Mouse (Mus musculus): ENCODE data around the gene Pitpna.
A peak's percentile ranks its signal among the peaks of the same experiment; 100 is the strongest.

The Pitpna gene

DNA sequence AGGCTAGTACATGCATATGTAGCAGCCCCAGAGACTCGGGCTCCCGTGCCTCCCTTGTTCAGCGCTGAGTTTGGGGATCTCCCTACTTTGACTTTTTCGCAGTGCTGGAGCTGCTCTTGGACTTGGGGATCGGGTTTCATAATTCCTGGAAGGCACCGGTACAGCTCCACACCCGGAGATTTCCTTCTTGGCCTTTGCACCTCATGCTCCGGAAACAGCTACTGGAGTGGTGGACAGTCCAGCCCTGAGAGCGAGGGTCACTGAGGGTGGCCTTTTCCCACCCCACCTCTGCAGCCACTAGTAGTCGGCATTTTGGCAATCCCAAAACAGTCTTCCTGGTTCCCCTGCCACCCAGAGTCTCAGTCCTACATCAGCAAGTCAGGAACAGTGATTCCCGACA lies 47.4 kb downstream of the Pitpna start:
- DNase-seq: peak in 1 of 2 experiments; percentile 69

DNA sequence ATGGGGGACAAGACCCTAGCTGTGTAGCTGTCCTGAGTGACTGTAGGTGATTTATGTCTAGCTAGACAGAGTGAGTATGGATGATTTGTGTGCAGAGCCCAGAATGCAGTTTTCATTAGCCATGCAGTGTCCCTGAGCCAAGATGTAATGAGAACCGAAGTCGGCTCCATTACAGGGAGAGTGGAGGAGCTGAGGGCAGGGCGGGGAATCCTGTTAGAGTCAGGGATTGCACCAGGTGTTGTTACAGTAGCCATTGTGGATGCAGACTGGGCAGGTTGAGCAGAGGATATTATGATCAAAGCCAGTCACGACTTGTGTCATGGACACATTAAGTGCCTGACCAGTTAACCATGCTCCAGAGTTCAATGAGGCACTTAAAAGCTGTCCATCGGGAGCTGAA lies 55.4 kb downstream of the Pitpna start:
- no peak for DNase-seq

DNA sequence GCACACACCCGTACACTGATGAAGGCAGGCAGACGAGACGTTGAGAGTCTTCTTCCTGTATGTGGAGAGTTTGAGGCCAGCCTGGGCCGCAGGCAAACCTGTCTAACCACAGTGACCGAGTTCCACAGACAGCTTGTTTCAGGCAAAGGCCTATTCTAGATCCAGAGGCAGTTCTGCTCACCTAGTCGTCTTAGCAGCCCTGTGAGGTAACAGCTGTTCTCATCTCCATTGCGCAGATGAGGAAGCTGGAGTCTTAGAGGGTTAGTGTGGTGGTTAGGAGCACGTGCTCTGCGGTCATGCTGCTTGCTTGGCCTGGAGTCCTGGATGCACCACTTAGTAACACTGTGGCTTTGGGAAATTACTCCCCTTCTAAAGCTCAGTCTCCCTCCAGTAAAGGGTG lies 56.8 kb downstream of the Pitpna start:
- no peak for DNase-seq

DNA sequence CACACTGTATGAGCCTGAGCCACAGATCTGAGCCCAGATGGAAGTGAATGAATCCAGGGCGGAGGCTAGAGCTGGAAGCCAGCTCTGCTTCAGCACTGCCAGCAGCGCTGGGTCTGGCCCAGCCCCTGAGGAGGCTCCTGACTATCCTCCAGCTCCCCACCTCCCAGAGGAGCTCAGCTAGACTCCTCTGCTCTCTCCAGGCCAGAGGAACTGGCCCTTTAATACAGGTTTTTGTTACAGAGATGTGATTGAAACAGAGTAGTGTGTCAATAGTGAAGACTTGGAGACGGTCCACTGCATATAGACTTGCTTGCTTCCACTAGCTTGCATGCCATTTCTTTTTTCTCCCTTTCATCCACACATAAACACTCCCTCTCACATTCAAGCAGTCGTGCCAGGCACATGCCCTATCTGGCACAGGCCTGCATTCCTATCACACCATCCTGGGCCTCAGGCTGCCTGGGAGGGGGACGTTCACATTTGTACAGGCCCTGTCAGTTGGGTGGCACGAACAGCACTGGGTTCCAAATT lies 59.8 kb downstream of the Pitpna start:
- peak; percentile 43 to 56 for DNase-seq

DNA sequence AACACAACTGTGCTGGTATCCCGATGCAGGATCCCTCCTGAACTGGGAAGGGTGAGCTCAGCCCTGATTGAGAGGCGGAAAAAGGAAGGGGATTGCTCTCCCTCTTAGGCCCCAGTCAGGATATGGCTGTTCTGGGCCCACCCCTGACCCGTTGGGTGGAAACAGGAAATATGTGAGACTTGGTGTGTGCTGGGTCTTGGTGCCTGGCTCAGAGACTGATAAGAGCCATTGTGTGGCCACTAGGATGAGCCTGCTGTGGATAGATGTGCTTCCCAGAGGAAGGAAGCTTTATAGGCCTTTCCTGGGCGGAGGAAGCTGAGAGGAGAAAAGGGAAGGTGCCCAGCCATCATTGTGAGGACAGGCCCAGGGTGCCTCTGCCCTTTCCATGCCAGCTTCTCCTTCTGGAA lies 61.3 kb downstream of the Pitpna start:
- DNase-seq: peak; percentile 70 to 80

DNA sequence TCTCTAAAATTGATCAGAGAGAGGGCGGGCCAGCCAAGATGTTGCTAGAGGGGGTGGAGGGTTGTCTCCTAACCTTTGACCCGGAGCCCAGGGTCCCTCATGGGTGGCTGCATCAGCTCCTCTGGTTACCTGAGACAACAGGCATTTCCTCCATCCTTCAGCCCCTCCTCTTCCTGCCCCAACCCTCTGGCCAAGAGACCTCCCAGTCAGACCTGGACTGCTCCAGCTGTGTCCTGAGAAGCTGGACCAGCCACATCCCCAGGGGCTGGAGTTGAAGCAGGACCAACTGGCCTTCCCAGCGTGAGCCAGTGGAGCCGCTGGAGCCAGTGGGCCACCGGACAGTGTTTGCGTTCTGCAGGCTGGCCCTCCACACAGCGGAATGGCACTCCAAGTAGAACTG lies 62.4 kb downstream of the Pitpna start, which contains the start of gene Myo1c:
TSS of gene Myo1c (plus strand) at position 194 of the 400 bp plus-strand sequence.
- DNase-seq: peak in 1 of 2 experiments; percentile 42

DNA sequence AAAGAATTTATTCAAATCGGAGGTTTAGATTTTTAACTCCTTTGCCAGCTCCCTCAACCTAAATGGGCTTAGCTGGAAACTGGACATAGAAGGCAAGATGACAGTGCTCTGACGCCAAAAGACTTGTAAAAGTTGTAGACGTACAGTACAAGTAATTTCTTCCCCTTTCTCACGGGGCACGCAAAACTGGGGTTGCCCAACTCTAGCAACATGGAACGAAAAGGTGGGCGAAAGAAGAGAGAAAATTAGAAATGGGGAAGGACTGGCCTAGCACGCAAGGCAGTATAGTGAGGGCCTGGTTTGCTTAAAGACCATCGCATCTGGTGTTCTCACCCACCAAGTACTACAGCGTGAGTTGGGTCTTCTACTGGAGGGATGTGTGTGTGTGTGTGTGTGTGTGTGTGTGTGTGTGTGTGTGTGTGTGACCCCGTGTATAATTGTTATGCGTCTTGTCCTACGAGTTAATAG lies 63.1 kb downstream of the Pitpna start:
- peak in 1 of 2 experiments; percentile 24 for DNase-seq

DNA sequence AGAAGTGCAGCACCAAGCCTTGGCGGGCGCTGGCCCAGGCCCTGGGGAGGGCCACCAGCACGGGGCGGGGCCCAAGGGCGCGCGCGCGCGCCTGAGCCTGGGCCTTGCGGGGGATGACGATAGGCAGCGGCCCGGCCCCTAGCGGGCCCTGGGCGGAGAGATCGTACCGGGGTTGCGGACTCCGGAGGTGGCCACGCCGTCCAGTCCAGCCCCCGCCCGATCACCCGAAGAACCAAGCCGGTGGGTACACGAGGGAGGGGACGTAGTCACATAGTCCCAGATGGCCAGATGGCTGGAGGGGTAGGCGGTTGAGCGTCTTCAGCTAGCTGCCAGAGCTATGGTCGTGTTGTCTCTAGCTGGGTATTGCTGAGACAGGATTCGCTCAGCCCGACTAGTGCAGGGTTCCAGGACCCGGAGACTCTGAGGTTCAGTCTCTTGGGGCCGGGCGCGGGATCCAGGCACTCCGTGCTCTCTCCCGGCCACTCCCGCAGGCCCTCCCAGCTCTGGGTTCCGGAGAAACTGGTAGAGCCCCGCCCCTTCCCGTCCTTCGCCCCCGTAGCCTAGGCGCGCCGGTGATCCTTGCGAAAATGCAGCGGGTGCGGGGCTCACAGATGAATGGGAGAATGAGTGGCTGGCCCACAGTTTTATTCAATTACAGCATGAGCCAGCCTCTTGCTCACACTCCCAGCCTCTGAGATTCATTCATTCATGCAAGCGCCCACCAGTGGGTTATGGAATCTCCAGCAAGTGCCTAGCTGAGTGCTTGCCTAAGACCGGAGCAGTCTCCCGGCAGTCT lies 63.7 kb downstream of the Pitpna start:
- peak; percentile 89 to 90 for DNase-seq

DNA sequence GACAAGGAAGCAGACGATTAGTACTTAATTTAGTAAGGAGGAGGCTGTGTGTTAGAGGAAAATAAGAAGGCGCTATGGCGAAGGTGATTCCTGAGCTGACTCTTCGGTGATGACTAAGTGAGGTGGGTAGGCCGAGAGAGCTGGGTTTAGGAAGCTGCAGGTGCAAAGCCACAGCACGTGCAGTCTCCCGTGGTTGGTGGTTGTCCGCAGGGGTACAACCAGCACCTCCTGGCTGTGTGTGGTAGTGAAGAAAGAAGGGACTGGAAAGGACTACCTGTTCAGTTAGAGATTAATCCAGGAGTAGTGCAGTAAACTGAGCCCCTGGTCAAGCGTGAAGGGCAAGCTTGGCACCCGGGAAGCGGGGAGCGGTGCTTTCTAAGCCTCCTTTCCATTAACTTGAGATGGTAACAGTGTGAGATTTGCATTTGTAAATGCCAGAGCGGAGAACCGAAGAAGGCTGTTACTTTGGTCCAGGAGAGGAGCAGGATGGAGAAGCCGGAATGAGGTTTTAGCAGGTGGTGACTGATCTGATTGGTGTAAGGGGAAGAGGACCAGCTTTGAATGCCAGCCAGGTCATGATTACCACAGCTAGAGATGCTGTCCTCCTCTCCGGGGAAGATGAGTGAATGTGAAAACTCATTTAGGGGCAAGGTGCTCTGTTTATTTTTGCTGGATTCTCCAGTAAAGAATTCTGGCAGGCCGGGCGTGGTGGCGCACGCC lies 64.5 kb downstream of the Pitpna start:
- DNase-seq: peak; percentile 60 to 61

DNA sequence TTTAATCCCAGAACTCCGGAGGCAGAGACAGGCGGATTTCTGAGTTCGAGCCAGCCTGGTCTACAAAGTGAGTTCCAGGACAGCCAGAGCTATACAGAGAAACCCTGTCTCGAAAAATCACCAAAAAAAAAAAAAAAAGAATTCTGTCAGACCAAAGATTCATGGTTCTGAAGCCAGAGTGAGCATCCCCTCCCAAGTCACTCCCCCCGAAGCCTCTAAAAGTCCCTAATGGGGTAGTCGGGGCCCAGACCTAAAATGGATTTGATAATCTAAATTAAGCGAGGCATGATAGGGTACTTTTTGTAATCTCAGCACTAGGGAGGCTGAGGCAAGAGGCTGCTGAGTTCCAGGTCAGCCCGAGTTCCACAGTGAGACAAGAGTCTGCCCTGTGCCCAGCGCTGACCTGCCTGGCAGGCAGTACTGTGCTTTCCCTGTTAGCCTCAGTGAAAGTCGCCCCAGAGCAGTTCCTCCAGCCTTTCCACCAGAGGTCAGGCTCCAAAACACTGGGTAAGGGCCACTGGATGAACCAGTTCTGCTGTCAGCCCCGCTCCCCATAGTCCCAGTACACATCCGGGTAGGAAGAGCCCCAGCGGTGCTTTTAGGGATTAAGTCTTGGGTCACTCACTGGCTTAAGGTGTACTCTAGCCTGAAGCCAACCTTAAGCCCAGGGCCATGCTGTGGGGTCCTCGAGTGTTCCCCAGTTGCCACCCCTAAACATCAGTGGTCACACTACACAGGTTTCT lies 65.2 kb downstream of the Pitpna start:
- peak; percentile 74 to 83 for DNase-seq

DNA sequence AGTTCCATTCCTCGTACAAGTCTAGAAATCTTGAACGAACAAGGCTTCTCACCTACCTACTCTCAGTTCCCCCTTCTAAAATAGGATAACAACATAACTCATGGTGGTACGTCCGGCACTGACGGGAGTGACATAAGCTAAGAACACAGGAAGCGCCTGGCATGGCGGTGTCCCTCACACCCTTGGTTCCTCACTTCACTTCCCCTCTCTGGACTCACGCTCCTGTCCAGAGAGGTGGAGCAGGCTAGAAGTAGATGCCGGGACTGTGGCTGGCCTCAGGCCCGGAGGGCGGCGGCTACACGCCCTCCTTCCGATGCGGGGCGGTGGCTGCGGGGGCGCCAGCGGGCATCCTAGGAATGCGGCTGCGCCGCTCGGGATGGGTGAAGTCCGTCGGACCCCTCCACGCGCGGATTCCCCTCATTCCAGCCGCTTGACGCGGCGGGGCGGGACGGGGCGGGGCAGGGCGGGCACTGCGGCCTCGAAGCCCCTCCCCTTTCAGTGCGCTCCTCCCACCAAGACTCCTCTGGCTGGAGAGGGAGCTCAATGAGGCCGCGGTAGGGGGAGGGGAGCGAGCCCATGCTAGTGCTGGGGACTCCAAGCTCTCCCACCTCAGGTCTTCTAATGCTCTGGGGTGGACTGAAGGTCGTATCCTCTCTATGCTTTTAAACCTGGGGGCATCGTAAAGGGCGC lies 66.0 kb downstream of the Pitpna start:
- peak; percentile 95 to 96 for DNase-seq

DNA sequence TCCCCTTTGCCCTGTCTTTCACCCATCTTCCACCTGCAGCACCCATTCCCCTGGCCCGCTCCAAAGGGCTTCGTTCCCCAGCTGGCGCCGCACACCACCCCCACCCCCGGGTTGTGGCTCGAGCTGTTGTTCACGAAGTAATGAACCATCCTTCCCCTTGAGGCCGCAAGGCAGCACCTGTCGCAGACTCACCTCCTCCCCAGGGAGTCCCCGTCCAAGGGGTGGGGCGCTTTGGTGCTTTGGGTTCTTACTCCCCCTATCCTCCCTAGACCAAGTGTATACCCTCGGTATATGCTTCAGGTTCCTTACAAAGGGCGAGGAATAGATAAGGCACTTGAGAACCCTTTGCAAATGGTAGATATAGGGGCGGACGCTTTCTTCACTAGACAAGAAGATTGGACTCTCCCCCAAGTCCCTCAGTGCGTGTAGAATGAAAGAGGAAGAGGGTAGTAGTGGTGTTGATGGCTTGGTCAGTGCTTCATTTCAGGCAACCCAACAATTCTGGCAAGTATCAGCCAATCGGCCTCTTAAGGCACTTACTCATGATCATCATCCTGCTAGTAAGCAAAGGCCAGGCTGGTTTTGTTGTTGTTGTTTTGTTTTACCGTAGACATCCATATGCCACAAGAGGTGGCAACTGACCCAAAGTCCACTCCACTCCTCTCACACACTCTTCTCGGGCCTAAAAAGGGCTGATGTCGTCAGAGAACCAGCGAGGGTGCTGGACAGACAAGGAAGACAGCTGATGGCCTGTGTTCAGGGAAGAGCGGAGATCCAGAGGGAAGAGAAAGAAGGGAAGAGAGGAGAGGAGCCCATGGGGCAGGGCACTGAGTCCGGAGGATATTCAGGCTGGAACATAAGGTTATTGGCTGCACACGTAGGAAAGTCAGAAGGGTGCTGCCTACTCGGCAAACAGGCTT lies 66.8 kb downstream of the Pitpna start:
- DNase-seq: peak in 1 of 2 experiments; percentile 44

DNA sequence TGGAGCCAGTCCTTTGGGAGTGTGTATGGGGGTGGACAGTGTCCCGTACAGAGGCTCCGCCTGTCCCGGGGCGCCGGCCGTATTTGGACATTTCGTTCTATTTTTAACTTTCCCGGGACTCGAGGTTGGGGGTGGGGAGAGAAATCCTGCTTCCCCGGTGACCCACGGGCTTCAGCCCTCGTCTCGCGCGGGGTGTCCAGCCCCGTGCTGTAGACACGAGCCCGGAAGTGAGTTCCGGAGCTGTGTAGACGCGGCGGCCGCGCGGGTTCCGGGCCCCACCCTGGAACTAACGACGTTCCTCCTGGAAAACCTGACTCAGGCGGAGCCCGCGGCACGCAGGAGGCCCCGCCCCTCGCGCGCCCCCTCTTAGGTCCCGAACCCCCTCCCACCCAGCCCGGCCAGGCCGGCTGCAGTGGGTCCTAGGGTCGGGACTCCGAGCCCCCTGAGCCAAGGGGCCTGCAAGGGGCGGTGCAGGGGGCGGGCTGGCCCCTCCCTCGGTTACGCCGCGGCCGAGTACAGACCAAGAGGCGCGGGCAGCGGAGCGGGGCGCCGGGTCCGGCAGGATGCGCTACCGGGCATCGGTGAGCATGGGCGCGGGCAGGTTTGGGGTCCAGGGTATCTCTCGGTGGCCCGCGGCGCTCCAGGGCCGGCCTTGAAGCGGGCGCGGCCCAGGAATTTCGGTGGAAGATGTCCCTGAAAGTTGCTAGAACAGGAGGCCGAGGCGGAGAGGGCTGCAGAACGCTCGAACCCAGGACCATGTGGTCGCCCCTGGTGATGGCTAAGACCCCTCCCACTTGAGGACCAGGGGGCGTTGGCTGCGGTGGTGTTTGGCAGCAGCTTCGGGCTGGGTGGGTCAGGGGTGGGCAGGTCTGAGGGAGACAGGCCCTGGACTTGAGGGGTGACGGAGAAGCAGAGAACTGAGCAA lies 68.0 kb downstream of the Pitpna start:
- DNase-seq: peak; percentile 89 to 92

DNA sequence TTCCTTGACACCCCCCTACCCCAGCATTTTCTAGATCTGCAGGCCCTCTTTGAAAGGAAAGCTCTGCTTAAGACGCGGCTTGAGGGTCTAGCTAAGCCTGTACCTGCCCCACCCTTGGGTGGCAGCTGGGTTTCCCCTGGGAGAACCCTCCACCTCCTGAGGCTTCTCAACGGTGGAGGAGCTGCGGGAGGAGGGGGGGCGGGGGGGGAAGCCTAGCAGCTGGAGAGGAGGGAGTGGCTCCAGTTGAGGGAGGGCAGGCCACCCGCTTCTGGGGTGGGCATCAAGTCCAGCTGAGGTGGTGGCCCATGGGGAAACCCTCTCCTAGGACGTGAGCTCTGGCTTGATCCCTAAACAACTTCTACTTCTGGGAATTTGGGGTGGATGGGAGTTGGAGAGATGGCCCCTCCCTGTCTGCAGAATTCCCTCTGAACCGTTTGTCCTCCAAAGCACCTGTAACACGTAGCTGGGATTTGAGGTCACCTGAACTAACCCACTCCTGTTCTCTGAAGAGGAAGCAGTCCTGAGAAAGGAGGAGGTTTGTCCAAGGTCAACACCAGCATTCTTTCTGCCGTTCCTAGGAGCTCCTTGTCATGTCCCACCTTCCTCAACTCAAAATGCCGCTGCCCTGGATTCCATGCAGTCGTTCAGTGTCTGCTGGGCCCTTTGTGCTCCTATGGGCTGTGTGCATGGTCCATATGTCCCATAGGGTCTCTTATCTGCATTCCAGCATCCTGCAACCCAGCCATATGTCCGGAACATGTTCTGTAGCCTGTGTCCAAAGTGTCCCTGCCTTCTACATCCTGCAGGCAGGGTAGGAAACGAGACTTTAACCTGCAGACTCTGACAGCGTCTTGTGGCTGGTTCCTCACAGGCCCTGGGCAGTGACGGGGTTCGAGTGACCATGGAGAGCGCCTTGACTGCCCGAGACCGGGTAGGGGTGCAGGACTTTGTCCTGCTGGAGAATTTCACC lies 69.0 kb downstream of the Pitpna start:
- peak; percentile 59 to 69 for DNase-seq

DNA sequence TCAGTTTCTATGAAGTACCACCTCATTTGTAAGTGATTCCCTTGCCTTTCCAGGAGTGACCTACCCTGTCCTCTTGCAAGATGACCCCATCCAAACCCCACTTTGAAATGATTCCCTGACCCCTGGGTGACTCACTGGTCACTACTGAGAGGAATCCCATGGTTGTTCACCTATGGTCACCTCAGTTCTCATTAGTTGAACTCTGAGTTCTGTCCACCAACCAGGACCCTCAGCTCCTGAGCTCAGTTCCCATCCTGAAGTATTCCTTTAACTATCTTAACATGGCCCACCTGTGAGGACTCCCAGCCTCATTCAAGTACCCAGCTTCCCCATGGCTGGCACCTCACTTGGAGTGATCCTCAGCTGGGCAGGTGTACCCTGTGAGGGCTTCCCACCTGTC lies 69.9 kb downstream of the Pitpna start:
- DNase-seq: no peak

DNA sequence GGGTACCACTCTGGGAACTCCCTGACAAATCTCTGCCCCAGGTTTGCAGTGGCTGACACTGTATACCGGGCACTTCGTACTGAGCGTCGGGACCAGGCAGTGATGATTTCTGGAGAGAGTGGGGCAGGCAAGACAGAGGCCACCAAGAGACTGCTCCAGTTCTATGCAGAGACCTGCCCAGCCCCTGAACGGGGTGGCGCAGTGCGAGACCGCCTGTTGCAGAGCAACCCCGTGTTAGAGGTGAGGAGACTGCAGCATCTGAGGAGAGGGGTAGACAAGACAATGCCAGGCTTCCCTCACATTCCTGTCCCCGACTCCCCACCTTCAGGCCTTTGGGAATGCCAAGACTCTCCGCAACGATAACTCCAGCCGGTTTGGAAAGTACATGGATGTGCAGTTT lies 70.4 kb downstream of the Pitpna start:
- DNase-seq: no peak

DNA sequence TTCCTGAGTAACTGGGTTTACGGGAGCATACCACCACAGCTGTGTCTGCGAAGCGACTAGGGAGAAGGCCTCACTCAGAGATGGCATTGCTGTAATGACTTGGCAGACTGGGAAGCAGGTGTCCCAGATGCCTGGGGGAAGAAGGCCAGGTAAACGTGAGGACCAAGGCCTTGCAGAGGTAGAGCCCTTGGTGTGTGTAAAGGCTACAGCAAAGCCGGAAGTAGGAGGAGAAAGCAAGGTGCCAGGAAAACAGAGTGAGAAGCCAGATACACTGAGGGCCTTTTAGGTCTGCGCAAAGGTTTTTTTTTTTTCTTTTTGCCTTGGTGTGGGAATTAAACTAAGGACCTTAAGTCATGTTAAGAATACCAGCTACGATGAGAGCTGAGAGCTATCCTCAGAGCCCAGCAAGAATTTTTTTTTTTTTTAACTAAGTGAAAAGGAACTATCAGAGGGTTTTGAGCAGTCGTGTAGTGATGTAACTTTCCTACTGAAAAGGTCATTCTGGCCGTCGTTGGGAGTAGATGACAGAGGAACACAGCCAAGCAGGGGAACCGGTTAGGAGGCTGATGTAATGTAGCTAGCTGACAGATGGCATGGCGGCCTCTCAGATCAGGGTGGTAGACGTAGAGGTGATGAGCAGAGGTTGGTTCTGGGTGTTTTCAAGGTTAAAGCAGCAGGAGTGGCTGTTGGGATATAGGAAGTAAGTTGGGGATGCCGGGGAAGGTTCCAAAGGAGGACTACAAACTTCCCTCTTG lies 71.3 kb downstream of the Pitpna start:
- DNase-seq: peak in 1 of 2 experiments; percentile 17

DNA sequence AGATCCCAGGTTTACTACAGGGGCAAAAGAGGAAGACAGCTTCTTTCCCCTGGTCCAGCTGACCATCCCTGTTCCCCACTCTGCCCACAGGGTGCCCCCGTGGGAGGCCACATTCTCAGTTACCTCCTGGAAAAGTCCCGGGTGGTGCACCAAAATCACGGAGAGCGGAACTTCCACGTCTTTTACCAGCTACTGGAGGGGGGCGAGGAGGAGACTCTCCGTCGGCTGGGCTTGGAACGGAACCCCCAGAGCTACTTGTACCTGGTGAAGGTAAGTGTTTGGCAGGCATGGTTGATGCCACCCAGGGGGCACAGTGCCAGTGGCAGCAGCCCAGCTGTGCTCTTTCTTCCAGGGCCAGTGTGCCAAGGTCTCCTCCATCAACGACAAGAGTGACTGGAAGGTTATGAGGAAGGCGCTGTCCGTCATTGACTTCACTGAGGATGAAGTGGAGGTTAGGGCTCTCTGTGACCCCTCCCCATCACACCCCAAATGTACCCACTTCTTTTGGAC lies 72.2 kb downstream of the Pitpna start:
- no peak for DNase-seq

All from lung, adult 18-20 months (tissue).